Mouse (Mus musculus): ENCODE data around the gene Actg1. TPM values are rescaled to one million over a fixed set of nuclear protein-coding genes. Genes with fewer than 3 reads are reported as not detected.

Gene Actg1
- polyA plus RNA-seq, 1 experiment from 2014 or later, result 1,592 TPM

GRCm38 (mm10) chr11:120311561-120311960 is 36.8 kb downstream of the Actg1 start:
- Histone ChIP-seq H3K4me3 (ENCODE audit: low read depth, low read length) (peak overlapping the region; percentile 55), H3K27ac (ENCODE audit: low read depth, low read length) (peak overlapping the region; percentile 73), H3K36me3 (ENCODE audit: control insufficient read depth, insufficient read depth, low read length) (no peaks in the 10 kb centered on the region), H3K4me1 (replicated peaks; ENCODE audit: control insufficient read depth, insufficient read depth, low read length) (peaks cover 28% of the 10 kb centered on the region), H3K27me3 (replicated peaks; ENCODE audit: control insufficient read depth, insufficient read depth, low read length) (no peaks in the 10 kb centered on the region), H3K9ac (ENCODE audit: low read depth, low read length) (peak overlapping the region; percentile 79), H3K4me2 (peak overlapping the region; percentile 93), H3K9me3 (ENCODE audit: control insufficient read depth, low read length) (no peaks in the 10 kb centered on the region)
- 59% methylated on average over 10 of the region's 10 CpGs for WGBS
- ATAC-seq (replicated peaks; ENCODE audit: low FRiP score) (no peak), DNase-seq (ENCODE audit: low spot score) (peak; percentile 50)

GRCm38 (mm10) chr11:120310813-120311312 is 37.5 kb downstream of the Actg1 start:
- H3K36me3 ChIP-seq (ENCODE audit: control insufficient read depth, insufficient read depth, low read length), result no peaks in the 10 kb centered on the region
- no peaks in the 10 kb centered on the region for H3K27me3 ChIP-seq (replicated peaks; ENCODE audit: control insufficient read depth, insufficient read depth, low read length)
- DNase-seq (ENCODE audit: low spot score) (peak; percentile 91), ATAC-seq (replicated peaks; ENCODE audit: low FRiP score) (peak; percentile 88)
- 2% methylated on average over 45 of the region's 45 CpGs for WGBS
- H3K9ac ChIP-seq (ENCODE audit: low read depth, low read length), result peak overlapping the region; percentile 79
- peak overlapping the region; percentile 55 for H3K4me3 ChIP-seq (ENCODE audit: low read depth, low read length)
- peak overlapping the region; percentile 93 for H3K4me2 ChIP-seq
- H3K4me1 ChIP-seq (replicated peaks; ENCODE audit: control insufficient read depth, insufficient read depth, low read length), result peaks cover 35% of the 10 kb centered on the region
- H3K9me3 ChIP-seq (ENCODE audit: control insufficient read depth, low read length), result no peaks in the 10 kb centered on the region
- H3K27ac ChIP-seq (ENCODE audit: low read depth, low read length), result peak overlapping the region; percentile 73

- Histone ChIP-seq H3K4me3 (ENCODE audit: low read depth, low read length) (no peak overlapping the region), H3K36me3 (ENCODE audit: control insufficient read depth, insufficient read depth, low read length) (no peaks in the 10 kb centered on the region), H3K4me1 (replicated peaks; ENCODE audit: control insufficient read depth, insufficient read depth, low read length) (peaks cover 41% of the 10 kb centered on the region), H3K9me3 (ENCODE audit: control insufficient read depth, low read length) (no peaks in the 10 kb centered on the region), H3K27me3 (replicated peaks; ENCODE audit: control insufficient read depth, insufficient read depth, low read length) (no peaks in the 10 kb centered on the region), H3K27ac (ENCODE audit: low read depth, low read length) (no peak overlapping the region), H3K9ac (ENCODE audit: low read depth, low read length) (no peak overlapping the region), H3K4me2 (peak overlapping the region; percentile 14; the same call in 1 of the 2 replicates)
- DNase-seq (ENCODE audit: low spot score) (peak; percentile 17), ATAC-seq (replicated peaks; ENCODE audit: low FRiP score) (no peak)
- WGBS, result 51% methylated on average over 15 of the region's 15 CpGs
These were observed 39.7 kb downstream of the Actg1 start for GRCm38 (mm10) chr11:120308441-120309320.

- DNase-seq (ENCODE audit: low spot score) (peak; percentile 93), ATAC-seq (replicated peaks; ENCODE audit: low FRiP score) (no peak)
- no peaks in the 10 kb centered on the region for H3K27me3 ChIP-seq (replicated peaks; ENCODE audit: control insufficient read depth, insufficient read depth, low read length)
- no peaks in the 10 kb centered on the region for H3K9me3 ChIP-seq (ENCODE audit: control insufficient read depth, low read length)
- WGBS, result 6% methylated on average over 19 of the region's 19 CpGs
- no peak overlapping the region for H3K4me3 ChIP-seq (ENCODE audit: low read depth, low read length)
- no peak overlapping the region for H3K27ac ChIP-seq (ENCODE audit: low read depth, low read length)
- H3K4me2 ChIP-seq, result peak overlapping the region; percentile 14; the same call in 1 of the 2 replicates
- peaks cover 48% of the 10 kb centered on the region for H3K4me1 ChIP-seq (replicated peaks; ENCODE audit: control insufficient read depth, insufficient read depth, low read length)
- no peaks in the 10 kb centered on the region for H3K36me3 ChIP-seq (ENCODE audit: control insufficient read depth, insufficient read depth, low read length)
- H3K9ac ChIP-seq (ENCODE audit: low read depth, low read length), result no peak overlapping the region
These were observed 40.5 kb downstream of the Actg1 start for GRCm38 (mm10) chr11:120307566-120308430.

GRCm38 (mm10) chr11:120307132-120307413 is 41.3 kb downstream of the Actg1 start:
- Histone ChIP-seq H3K4me2 (peak overlapping the region; percentile 3; the same call in 1 of the 2 replicates), H3K9me3 (ENCODE audit: control insufficient read depth, low read length) (no peaks in the 10 kb centered on the region), H3K27me3 (replicated peaks; ENCODE audit: control insufficient read depth, insufficient read depth, low read length) (no peaks in the 10 kb centered on the region), H3K27ac (ENCODE audit: low read depth, low read length) (no peak overlapping the region), H3K4me3 (ENCODE audit: low read depth, low read length) (no peak overlapping the region), H3K9ac (ENCODE audit: low read depth, low read length) (no peak overlapping the region), H3K36me3 (ENCODE audit: control insufficient read depth, insufficient read depth, low read length) (no peaks in the 10 kb centered on the region), H3K4me1 (replicated peaks; ENCODE audit: control insufficient read depth, insufficient read depth, low read length) (peaks cover 54% of the 10 kb centered on the region)
- ATAC-seq (replicated peaks; ENCODE audit: low FRiP score), result no peak
- no peak for DNase-seq (ENCODE audit: low spot score)
- WGBS, result 21% methylated on average over 5 of the region's 5 CpGs

GRCm38 (mm10) chr11:120306366-120307131 is 41.8 kb downstream of the Actg1 start:
- Histone ChIP-seq H3K27me3 (replicated peaks; ENCODE audit: control insufficient read depth, insufficient read depth, low read length) (no peaks in the 10 kb centered on the region), H3K4me1 (replicated peaks; ENCODE audit: control insufficient read depth, insufficient read depth, low read length) (peaks cover 50% of the 10 kb centered on the region), H3K36me3 (ENCODE audit: control insufficient read depth, insufficient read depth, low read length) (no peaks in the 10 kb centered on the region), H3K4me3 (ENCODE audit: low read depth, low read length) (0 out of 2 replicates have a peak overlapping the region, but pooled peaks have one; percentile 50), H3K9me3 (ENCODE audit: control insufficient read depth, low read length) (no peaks in the 10 kb centered on the region), H3K9ac (ENCODE audit: low read depth, low read length) (peak overlapping the region; percentile 70), H3K4me2 (peak overlapping the region; percentile 91), H3K27ac (ENCODE audit: low read depth, low read length) (no peak overlapping the region)
- ATAC-seq (replicated peaks; ENCODE audit: low FRiP score) (no peak), DNase-seq (ENCODE audit: low spot score) (no peak)
- WGBS, result 53% methylated on average over 12 of the region's 12 CpGs

- no peaks in the 10 kb centered on the region for H3K9me3 ChIP-seq (ENCODE audit: control insufficient read depth, low read length)
- peak overlapping the region; percentile 52 for H3K27ac ChIP-seq (ENCODE audit: low read depth, low read length)
- no peak for ATAC-seq (replicated peaks; ENCODE audit: low FRiP score)
- no peak for DNase-seq (ENCODE audit: low spot score)
- H3K4me3 ChIP-seq (ENCODE audit: low read depth, low read length), result peak overlapping the region; percentile 50
- H3K4me2 ChIP-seq, result peak overlapping the region; percentile 91
- H3K4me1 ChIP-seq (replicated peaks; ENCODE audit: control insufficient read depth, insufficient read depth, low read length), result peaks cover 44% of the 10 kb centered on the region
- peak overlapping the region; percentile 70 for H3K9ac ChIP-seq (ENCODE audit: low read depth, low read length)
- no peaks in the 10 kb centered on the region for H3K36me3 ChIP-seq (ENCODE audit: control insufficient read depth, insufficient read depth, low read length)
- WGBS, result 16% methylated on average over 15 of the region's 15 CpGs
- H3K27me3 ChIP-seq (replicated peaks; ENCODE audit: control insufficient read depth, insufficient read depth, low read length), result no peaks in the 10 kb centered on the region
These were observed 42.6 kb downstream of the Actg1 start for GRCm38 (mm10) chr11:120305535-120306365.

All from liver, embryonic 11.5 days (tissue).